Mouse (Mus musculus) forebrain, embryonic 10.5 days (tissue): ENCODE measurements around the gene Pten. TPM values are rescaled to one million over a fixed set of nuclear protein-coding genes. Genes with fewer than 3 reads are reported as not detected.
"Not testable (repeated sequence)": the region's sequence is repeated elsewhere in the genome, so short reads cannot be mapped to it uniquely, and the experiment has no call there.

Experiments
- DNase-seq: peaks from one replicate; pipeline ENCODE4 v3.0.0-alpha.2; 2017; ENCODE audit warnings: low spot score; ENCODE audit errors: extremely low spot score
- H3K27ac ChIP-seq: fragments of 300-500 bp; sonication (generic); 2 replicates; pipeline ENCODE4 v1.5.1; 2016; ENCODE audit warnings: mild to moderate bottlenecking
- H3K27me3 ChIP-seq: fragments of 300-500 bp; sonication (generic); 2 replicates; pipeline ENCODE4 v1.6.1; 2016; ENCODE audit warnings: mild to moderate bottlenecking; ENCODE audit not compliant: poor library complexity, severe bottlenecking
- H3K36me3 ChIP-seq: fragments of 300-500 bp; sonication (generic); replicated peaks from 2 replicates; pipeline ENCODE4 v1.6.1; 2016; ENCODE audit warnings: mild to moderate bottlenecking, moderate library complexity
- H3K4me1 ChIP-seq: fragments of 300-500 bp; sonication (generic); 2 replicates; pipeline ENCODE4 v1.6.1; 2016
- H3K4me3 ChIP-seq: fragments of 300-500 bp; sonication (generic); 2 replicates; pipeline ENCODE4 v1.5.1; 2016; ENCODE audit warnings: mild to moderate bottlenecking, moderate library complexity
- H3K9me3 ChIP-seq: fragments of 300-500 bp; sonication (generic); 2 replicates; pipeline ENCODE4 v1.6.1; 2016; ENCODE audit warnings: mild to moderate bottlenecking, moderate library complexity
- WGBS: fragments of 180-500 bp; shearing (Covaris S2); methylation state at CpG from one replicate; pipeline ENCODE4 v1.1.7; 2016; 5-methylcytosine and 5-hydroxymethylcytosine counted together
- polyA plus RNA-seq: library from polyadenylated mRNA; unstranded; fragments of >200 nt; fragmentation: Nextera tagmentation; extraction: Ambion mirVana; gene quantifications from 2 replicates; pipeline ENCODE4 v1.2.1, GENCODE M21; 2016

The Pten gene
- polyA plus RNA-seq, 1 experiment from 2014 or later: 8.7 TPM

DNA sequence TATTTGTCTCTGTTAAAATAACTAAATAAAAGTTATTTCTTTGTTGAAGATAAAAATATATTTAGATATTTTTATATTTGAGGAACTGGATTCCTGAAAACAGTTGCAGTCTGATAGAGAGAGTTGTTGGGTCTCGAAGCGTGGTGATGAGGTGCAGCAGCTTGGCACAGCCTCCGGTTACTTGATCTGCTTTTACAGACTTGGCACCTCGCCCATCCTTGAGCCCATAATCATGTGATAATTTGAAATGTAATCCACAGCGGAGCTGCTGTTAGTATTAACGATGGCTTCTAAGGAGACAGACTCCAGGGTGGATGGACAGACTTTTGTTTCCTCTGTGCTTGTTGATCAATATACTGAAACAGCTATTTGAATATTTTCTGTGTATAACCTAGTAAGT lies 35.3 kb downstream of the Pten start:
- DNase-seq: no peak
- 70% methylated on average over 6 of the region's 6 CpGs for WGBS
- Histone ChIP-seq H3K27ac (no peak overlapping the region), H3K4me3 (no peak overlapping the region), H3K36me3 (0 out of 2 replicates have a peak, but pooled peaks cover 5% of the 10 kb centered on the region), H3K9me3 (no peaks in the 10 kb centered on the region), H3K4me1 (peaks cover 79% of the 10 kb centered on the region), H3K27me3 (no peaks in the 10 kb centered on the region)

- peaks cover 5% of the 10 kb centered on the region; the same call in 1 of the 2 replicates for H3K36me3 ChIP-seq
- DNase-seq: no peak
- H3K4me3 ChIP-seq: no peak overlapping the region
- H3K27ac ChIP-seq: no peak overlapping the region
- H3K4me1 ChIP-seq: peaks cover 66% of the 10 kb centered on the region
- no peaks in the 10 kb centered on the region for H3K27me3 ChIP-seq
- no peaks in the 10 kb centered on the region for H3K9me3 ChIP-seq
These were observed 36.6 kb downstream of the Pten start for GRCm38 (mm10) chr19:32793901-32794300.

GRCm38 (mm10) chr19:32800557-32800956 lies 43.3 kb downstream of the Pten start:
- no peaks in the 10 kb centered on the region for H3K9me3 ChIP-seq
- no peak overlapping the region for H3K4me3 ChIP-seq
- DNase-seq: no peak
- H3K4me1 ChIP-seq: peaks cover 6% of the 10 kb centered on the region
- no peak overlapping the region for H3K27ac ChIP-seq
- no peaks in the 10 kb centered on the region for H3K27me3 ChIP-seq
- WGBS: 82% methylated on average over 2 of the region's 2 CpGs
- H3K36me3 ChIP-seq: peaks cover 42% of the 10 kb centered on the region

DNA sequence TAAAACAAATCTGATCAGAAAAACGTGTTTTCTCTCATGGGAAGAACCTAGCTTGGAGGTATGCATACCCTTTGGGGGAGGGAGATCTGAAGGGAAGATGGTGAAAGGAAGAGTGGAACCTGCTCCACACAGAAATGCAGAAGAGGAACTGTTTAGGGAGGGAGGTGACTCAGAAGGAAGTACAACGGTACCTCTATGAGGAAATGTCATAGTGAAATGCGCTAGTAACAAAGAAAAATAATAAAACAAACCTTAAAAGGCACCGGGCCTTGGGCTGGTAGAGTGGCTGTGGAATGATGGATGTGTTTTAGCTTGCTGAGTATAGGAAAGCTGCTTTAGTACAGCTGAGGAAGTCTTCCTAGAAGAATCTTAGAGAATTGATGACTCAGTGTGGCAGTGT lies 47.4 kb downstream of the Pten start:
- peaks cover 42% of the 10 kb centered on the region for H3K36me3 ChIP-seq
- no peaks in the 10 kb centered on the region for H3K9me3 ChIP-seq
- no peak overlapping the region for H3K4me3 ChIP-seq
- no peak for DNase-seq
- 87% methylated on average over 4 of the region's 4 CpGs for WGBS
- H3K27me3 ChIP-seq: no peaks in the 10 kb centered on the region
- no peak overlapping the region for H3K27ac ChIP-seq
- H3K4me1 ChIP-seq: no peaks in the 10 kb centered on the region

DNA sequence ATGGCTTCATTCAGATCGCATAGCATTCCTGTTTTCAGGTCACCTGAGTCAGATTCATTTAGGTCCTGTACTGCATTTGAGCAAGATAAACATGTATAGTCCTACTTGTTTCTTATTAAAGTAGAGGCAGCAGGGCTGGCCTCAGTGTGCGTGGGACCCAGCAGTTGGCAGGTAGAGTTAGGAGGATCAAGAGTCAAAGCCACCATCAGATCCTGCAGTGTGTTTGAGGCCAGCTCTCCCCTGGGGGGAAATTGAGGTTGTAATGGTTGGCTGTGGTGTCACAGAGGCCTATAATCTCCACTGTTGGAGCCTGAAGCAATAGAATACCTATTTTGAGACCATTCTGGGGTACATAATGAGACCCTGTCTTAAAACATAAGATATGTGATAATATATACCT lies 50.3 kb downstream of the Pten start:
- Histone ChIP-seq H3K4me1 (no peaks in the 10 kb centered on the region), H3K27me3 (no peaks in the 10 kb centered on the region), H3K36me3 (peaks cover 37% of the 10 kb centered on the region), H3K9me3 (no peaks in the 10 kb centered on the region), H3K27ac (no peak overlapping the region), H3K4me3 (no peak overlapping the region)
- WGBS: 90% methylated on average over 2 of the region's 2 CpGs
- no peak for DNase-seq

GRCm38 (mm10) chr19:32808690-32809089 lies 51.4 kb downstream of the Pten start:
- DNase-seq: no peak
- H3K4me1 ChIP-seq: no peaks in the 10 kb centered on the region
- peaks cover 37% of the 10 kb centered on the region for H3K36me3 ChIP-seq
- H3K9me3 ChIP-seq: no peaks in the 10 kb centered on the region
- H3K27me3 ChIP-seq: no peaks in the 10 kb centered on the region
- H3K4me3 ChIP-seq: no peak overlapping the region
- WGBS: 93% methylated on average over 6 of the region's 6 CpGs
- H3K27ac ChIP-seq: no peak overlapping the region

DNA sequence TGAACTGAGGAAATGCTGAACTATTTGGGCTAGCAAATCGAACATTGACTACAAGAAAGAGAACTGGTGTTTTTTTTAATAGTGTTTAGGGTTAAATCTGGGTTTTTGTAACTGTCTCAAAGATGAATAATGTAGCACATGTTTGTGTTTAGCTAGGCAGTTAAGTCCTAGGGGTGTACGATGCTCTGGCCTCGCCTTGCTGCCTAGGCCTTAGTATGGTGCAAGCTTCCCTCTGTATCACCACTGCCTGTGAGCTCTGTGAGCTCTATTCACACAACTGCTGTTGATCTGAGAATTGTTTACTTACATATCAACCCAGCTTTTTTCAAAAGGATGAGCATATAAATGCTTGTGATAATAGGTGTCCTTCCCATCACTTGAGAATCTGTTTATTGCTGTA lies 51.8 kb downstream of the Pten start:
- 88% methylated on average over 3 of the region's 3 CpGs for whole genome bisulfite sequencing

GRCm38 (mm10) chr19:32818759-32819158 lies 61.5 kb downstream of the Pten start:
- Histone ChIP-seq H3K4me3 (no peak overlapping the region), H3K27me3 (no peaks in the 10 kb centered on the region), H3K27ac (no peak overlapping the region), H3K9me3 (no peaks in the 10 kb centered on the region), H3K4me1 (no peaks in the 10 kb centered on the region), H3K36me3 (peaks cover 59% of the 10 kb centered on the region)
- DNase-seq: no peak
- WGBS: 79% methylated on average over 4 of the region's 4 CpGs

More for the DNA sequence above, 51.8 kb downstream of the Pten start:
- no peak for DNase-seq
- Histone ChIP-seq H3K36me3 (peaks cover 37% of the 10 kb centered on the region), H3K4me1 (no peaks in the 10 kb centered on the region), H3K27me3 (no peaks in the 10 kb centered on the region), H3K4me3 (no peak overlapping the region), H3K9me3 (no peaks in the 10 kb centered on the region), H3K27ac (no peak overlapping the region)

- not testable (repeated sequence) for H3K27me3 ChIP-seq, H3K27ac ChIP-seq, H3K9me3 ChIP-seq, H3K4me3 ChIP-seq, H3K4me1 ChIP-seq, DNase-seq
- WGBS: no CpG with 5 or more reads among the region's 7 CpGs
- peaks cover 30% of the 10 kb centered on the region for H3K36me3 ChIP-seq
These were observed 65.7 kb downstream of the Pten start for GRCm38 (mm10) chr19:32822959-32823358.

GRCm38 (mm10) chr19:32826616-32827015 lies 69.3 kb downstream of the Pten start:
- no peak overlapping the region for H3K4me3 ChIP-seq
- no peaks in the 10 kb centered on the region; the same call in 1 of the 2 replicates for H3K36me3 ChIP-seq
- no peak for DNase-seq

DNA sequence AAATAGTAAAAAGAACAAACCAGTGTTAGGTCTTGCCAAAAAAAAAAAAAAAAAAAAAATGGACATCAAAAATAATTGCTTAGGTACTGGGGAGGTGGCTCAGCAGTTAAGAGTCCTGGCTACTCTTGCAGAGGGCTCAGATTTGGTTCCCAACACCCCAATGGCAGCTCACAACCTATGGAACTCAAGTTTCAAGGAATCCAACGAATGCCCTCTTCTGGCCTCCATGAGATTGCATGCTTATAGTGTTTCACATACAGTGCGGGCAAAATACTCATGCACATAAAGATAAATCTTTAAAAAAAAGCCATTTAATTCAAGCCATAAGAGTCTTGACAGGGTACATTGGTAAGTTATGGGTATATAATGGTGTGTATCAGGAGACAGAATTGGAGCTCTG lies 72.6 kb downstream of the Pten start:
- H3K4me1 ChIP-seq: no peaks in the 10 kb centered on the region
- no peak overlapping the region for H3K4me3 ChIP-seq
- H3K27ac ChIP-seq: no peak overlapping the region
- DNase-seq: no peak
- H3K36me3 ChIP-seq: no peaks in the 10 kb centered on the region; the same call in 1 of the 2 replicates
- 88% methylated on average over 2 of the region's 2 CpGs for WGBS
- no peaks in the 10 kb centered on the region for H3K27me3 ChIP-seq
- H3K9me3 ChIP-seq: no peaks in the 10 kb centered on the region

More at GRCm38 (mm10) chr19:32826616-32827015, 69.3 kb downstream of the Pten start:
- no peak overlapping the region for H3K27ac ChIP-seq
- no peaks in the 10 kb centered on the region for H3K9me3 ChIP-seq
- H3K27me3 ChIP-seq: no peaks in the 10 kb centered on the region
- no peaks in the 10 kb centered on the region for H3K4me1 ChIP-seq
- WGBS: 92% methylated on average over 4 of the region's 4 CpGs

GRCm38 (mm10) chr19:32831286-32831685 lies 74.0 kb downstream of the Pten start:
- 94% methylated on average over 4 of the region's 4 CpGs for WGBS
- no peaks in the 10 kb centered on the region for H3K4me1 ChIP-seq

DNA sequence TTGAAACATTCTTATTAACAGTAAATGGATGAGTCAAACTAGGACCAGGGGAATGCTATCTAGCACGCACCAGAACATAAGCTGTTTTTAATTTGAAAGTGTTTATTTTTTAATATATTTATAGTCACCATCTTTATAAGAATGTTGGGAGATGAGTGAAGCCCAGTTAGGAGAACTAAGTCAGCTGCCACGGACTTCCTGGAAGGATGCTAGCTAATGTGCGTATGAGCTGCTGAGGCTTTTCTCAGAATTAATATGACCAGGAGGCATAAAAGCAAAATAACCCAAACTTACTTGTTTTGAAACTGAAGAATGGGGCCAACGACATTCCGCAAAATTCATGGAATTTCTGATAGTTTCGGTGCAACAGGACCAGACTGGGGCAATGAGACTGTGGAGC lies 83.2 kb downstream of the Pten start:
- no peak overlapping the region for H3K4me3 ChIP-seq
- H3K9me3 ChIP-seq: no peaks in the 10 kb centered on the region
- H3K4me1 ChIP-seq: no peaks in the 10 kb centered on the region
- 95% methylated on average over 6 of the region's 6 CpGs for WGBS
- no peak for DNase-seq
- H3K27ac ChIP-seq: no peak overlapping the region
- H3K27me3 ChIP-seq: no peaks in the 10 kb centered on the region
- H3K36me3 ChIP-seq: no peaks in the 10 kb centered on the region; the same call in 1 of the 2 replicates

More at GRCm38 (mm10) chr19:32831286-32831685, 74.0 kb downstream of the Pten start:
- no peak for DNase-seq
- no peaks in the 10 kb centered on the region for H3K9me3 ChIP-seq
- no peak overlapping the region for H3K4me3 ChIP-seq
- no peaks in the 10 kb centered on the region; the same call in 1 of the 2 replicates for H3K36me3 ChIP-seq
- H3K27ac ChIP-seq: no peak overlapping the region
- no peaks in the 10 kb centered on the region for H3K27me3 ChIP-seq

- no peaks in the 10 kb centered on the region for H3K36me3 ChIP-seq
- 90% methylated on average over 5 of the region's 5 CpGs for WGBS
- H3K4me1 ChIP-seq: peaks cover 6% of the 10 kb centered on the region; the same call in 1 of the 2 replicates
- no peak for DNase-seq
- no peaks in the 10 kb centered on the region for H3K27me3 ChIP-seq
- H3K4me3 ChIP-seq: no peak overlapping the region
- no peak overlapping the region for H3K27ac ChIP-seq
- H3K9me3 ChIP-seq: no peaks in the 10 kb centered on the region
These were observed 87.2 kb downstream of the Pten start for GRCm38 (mm10) chr19:32844486-32844885.
